Mouse (Mus musculus) lung, adult 2 months (tissue): ENCODE data around the gene Ros1.

ENCODE experiments used
- CTCF ChIP-seq: fragments of 200-500 bp; IDR thresholded peaks from 2 replicates; pipeline ENCODE4 v1.5.1; 2011; ENCODE audit warnings: mild to moderate bottlenecking, low read length, control low read depth; ENCODE audit not compliant: insufficient read depth
- POLR2A ChIP-seq: fragments of 200-500 bp; IDR thresholded peaks from 2 replicates; pipeline ENCODE4 v1.6.1; 2011; ENCODE audit warnings: low read depth, mild to moderate bottlenecking, control low read depth, low read length, borderline replicate concordance; ENCODE audit errors: extremely low read depth

DNA sequence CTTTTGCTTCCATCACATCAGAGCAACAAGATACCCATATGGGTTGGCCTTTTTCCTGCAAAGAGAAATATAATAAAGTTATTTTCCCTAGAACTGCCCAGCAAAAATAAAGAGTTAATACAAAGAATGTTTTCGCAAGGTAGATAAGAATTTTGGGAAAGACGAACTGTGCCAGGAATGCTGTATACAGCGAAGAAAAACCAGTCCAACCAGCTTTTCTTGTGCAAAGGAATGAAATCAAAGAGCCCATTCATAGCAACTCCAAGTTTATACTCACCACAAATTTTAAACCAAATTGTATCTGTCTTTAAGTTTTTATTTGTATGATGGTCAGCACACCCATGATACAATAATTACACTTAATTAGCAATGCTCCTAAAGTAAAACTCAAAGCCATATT is 24.6 kb upstream of the Ros1 start:
- TF ChIP-seq CTCF (no peak), POLR2A (no peak)
